Mouse (Mus musculus) liver (tissue): Measurements from ENCODE around the gene Lrrfip2.

Source experiments
- DNase-seq: peaks from one replicate; pipeline ENCODE4 v3.0.0-alpha.2; 2020; ENCODE audit warnings: mixed read lengths

Lrrfip2 gene

DNA sequence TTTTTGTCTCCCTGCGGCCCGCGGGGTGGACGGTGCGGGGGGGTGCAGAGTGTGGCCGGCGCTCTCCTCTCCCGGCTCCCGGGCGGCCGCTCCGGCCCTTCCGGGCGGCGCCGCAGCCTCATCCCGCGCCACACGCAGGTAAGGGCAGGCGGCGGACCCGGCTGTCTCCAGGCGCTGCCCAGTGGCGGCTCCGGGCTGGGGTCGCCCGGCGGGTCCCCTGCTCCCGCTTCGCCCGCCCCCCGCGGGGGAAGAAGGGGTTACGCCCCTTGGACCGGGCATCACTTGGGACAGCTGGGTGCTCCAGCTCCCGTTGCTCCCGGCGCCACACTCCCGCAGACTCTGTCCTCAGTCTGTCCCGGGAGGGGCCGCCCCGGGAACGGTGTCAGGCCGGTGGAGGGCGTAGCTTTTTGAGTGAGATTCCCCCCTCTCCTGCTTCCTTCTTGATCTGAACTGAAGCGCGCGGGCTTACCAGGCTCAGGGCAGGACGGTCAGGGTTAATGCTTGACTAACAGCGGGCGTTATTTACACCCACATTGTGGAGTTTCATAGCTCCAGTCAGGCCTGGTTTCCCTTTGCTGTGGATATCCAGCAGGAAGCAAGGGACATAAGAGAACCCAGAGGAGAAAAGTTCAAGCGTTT, 979 bp downstream of the Lrrfip2 start:
- peak; percentile 61 for DNase-seq

DNA sequence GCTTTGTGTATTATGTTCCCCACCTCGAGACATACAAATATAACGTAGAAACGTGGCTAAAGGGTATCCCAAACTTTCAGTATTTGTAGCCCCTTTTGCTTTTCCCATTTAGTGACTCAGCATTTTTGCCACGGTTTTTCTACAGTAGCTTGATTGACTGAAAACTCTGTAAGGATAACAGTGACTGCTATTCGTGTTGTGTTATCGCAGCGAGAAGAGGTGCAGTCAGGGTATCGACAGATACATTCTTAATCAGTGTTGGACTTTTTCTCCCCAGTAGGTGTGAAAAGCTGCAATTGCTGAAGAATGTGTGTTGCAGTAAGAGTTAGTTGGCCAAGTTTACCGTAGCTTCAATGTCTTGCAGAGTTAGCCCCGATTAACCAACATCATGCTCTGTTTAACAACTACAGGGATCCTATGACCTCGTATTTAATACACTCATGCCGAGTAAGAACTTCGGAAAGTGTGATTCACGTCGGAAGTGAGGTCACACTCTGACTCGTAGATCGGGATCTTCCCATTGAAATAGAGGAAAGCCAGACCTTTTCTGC, 1.6 kb downstream of the Lrrfip2 start:
- peak; percentile 37 for DNase-seq

DNA sequence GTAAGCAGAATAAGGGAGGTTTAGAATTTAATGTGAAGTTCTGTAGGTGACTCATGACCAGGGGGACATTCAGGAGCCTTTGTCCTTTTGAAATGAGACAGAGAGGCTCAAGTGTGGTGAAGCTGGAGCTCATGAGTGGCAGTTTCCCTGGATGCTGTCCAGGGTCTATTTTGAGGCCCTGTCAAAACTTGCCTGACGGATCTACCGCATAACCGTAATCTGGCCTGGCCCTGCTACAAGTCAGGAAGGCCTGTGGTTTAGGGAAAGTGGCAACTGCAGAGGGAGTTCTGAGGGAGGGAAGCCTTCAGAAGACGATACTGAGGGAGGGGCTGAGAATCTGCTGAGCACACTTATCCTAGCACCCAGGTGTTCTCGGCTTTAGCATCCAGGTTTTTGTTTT, 5.1 kb downstream of the Lrrfip2 start:
- DNase-seq = peak; percentile 22

DNA sequence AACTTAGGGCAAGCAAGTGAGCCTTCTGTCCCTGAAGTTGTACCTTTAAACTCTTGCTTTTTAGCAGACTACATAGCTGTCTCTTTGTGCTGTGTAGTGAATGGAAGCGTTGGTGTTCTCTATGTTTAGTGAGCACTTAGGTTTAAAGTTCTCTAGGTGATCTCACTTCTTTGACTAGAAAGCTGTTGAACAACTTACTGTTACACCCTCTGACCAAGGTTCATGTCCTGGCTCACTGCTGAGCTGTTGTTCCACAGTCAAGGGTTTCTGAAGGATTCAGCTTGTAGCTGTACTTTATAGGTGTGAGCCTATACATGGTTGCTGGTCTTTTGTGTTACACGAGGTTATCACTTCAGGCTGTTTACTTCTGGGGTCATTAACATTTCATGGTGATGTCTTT, 5.9 kb downstream of the Lrrfip2 start:
- DNase-seq = no peak

DNA sequence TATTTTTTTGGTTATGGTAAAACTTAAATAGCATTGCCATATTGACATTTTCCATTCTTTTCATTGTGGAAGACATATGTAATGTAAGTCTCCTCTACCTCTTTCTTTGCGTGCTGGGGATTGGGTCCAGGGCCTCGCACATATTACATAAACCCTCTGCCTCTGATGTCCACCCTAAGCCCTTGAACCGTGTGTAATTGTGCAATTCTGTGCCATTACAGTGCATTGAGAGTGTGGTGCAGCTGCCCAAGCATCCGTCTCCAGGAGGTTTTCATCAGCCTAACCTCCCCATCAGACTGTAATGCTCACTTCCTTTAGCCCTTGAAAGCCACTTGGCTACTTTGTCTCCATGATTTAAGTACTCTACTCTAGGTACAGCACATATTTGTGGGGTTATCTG, 7.0 kb downstream of the Lrrfip2 start:
- no peak for DNase-seq

DNA sequence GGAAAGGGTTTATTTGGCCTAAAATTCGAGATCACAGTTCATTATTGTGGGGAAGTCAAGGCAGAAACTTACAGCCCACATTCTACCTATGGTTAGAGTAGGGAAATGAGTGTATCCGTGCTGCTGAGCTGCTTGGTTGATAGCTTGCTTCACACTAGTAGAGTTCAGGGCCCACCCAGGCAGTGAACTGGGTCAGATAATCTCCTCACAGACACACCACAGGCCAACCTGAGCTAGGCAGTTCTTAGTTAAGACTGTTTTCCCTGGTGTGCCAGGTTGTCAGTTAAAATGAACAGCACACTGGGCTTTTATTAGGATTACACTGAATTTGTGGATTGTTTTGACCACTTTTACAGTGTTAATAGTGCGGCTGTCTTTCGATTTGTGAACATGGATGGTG, 9.3 kb downstream of the Lrrfip2 start:
- peak; percentile 66 for DNase-seq

DNA sequence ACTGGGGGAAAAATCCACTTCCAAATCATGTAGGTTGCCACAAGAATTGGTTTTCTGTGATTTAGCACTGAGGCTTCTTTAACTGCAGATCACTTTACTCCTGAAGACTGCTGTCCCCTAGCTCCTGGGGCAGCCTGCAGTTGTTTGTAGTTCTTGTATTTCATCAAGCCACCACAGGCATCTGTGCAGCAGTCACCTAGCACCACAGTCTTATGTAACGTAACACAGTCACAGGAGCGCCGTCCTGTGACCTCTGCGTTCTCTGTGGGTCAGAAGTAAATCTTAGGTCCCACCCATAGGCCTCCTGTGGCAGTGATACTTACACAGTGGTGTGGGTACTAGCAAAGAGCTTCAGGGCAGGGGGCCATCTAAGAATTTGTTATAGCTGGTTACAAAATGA, 10.4 kb downstream of the Lrrfip2 start:
- DNase-seq = no peak

DNA sequence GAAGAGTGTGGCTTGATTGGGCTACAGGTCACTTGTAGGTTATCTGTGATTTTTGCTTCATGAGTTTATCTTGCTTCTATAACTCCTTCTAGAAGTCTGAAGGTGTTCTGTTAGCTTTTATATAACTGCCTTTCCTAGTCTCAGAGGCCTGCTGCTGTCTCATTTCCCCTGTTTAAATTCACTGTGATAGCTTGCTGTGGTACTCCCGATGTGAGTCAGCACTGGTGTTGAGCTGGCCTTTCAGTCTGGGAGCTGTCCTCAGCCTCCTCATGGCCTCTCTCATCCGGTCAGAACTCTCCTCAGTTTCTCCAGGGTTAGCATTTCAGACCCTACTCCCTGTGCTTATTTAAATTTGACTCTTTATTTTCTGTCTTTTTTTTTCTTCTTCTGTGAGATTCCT, 12.7 kb downstream of the Lrrfip2 start:
- DNase-seq = no peak

DNA sequence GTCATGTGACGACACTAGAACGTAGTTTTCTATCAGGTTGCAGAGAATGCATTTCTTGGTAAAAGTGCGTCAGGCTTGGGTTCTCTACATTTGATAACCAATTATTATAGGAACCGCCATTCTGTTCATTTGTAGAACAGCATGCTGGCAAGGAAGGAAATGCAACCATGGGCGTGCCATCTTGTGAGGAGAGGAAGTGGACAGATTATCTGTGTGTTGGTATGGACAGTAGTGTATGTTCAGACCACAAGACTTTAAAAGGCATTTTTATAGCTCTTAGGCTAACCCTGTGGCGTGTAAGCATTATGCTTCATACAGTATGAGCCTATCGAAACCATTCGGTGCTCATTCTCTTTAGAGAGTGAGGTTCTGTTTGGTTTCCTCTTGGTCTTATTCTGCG, 20.8 kb downstream of the Lrrfip2 start:
- DNase-seq = no peak

DNA sequence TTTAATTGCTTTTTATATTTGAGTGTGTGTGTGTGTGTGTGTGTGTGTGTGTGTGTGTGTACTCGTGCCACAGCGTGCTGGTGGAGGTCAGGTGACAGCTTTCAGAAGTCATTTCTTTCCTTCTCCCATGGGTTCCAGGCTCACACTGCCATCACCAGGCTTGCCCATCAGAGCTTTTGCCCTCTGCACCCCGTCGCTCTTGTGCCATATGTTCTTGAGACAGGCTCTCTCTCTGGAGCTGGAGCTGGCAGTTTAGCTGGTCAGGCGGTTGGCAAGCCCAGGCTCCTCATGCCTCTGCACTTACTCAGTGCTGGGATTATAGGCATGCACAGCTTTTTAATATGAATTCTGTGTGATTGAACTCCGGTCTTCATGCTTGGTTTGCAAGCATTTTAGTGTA, 25.3 kb downstream of the Lrrfip2 start:
- DNase-seq = no peak

DNA sequence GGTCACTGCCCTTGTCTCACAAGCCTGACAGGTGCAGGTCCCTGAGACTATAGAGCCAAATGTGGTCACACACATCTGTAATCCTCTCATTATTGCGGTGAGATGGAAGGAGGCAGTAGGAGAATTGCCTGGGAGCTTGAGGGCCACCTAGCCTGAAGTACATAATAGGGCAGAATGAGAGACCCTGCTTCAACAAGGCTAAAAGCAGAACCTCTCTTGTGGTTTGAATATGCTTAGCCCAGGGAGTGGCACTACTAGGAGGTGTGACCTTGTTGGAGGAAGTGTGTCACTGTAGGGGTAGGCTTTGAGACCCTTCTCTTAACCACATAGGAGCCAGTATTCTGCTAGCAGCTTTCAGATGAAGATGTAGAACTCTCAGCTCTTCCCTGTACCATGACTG, 26.0 kb downstream of the Lrrfip2 start:
- DNase-seq = no peak

DNA sequence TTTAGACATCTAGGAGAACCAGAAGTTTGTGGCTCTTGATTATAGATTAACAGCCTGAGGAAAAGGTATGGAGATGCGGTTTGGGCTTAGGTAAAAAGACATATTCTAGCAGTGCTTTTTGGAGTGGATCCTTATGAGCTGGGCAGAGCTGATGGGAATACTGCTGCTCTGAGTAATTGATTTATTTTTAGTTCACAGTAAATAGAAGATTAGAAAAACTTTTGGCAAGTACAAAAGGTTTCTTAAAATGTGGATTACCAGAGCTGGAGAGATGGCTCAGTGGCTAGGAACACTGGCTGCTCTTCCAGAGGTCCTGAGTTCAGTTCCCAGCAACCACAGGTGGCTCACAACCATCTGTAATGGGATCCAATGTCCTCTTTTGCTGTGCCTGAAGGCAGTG, 27.3 kb downstream of the Lrrfip2 start:
- DNase-seq = no peak

DNA sequence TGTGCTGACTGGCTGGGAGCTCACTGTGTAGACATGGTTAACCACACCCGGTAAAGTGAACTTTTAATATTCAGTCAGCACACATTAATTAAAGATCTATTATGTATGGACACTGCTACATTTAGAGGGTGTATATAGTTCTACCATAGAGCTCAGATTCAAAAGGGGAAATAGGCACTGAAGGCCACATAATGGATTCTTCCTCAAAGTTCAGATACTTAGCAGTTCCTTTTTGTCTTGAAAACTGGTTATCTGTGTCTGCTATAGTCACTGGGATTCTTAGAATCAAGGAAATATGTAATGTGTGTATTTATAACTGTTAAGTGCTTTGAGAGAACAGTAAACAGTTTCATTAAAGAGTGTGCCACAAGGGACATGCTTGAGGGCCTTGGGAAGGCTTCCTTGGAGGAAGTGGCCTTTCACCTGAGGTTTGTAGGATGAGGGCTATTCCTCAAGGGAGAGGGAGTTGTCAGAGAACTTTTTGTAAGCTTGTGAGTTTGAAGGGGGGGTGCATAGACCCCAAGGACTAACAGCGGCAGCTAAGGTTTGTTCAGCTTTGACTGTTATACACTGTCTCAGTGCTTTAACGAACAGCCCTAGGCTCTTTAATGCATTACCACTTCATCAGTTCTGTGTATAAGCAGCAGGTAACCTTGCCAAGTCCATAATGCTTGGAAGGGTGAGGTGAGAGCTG, 28.3 kb downstream of the Lrrfip2 start:
- DNase-seq = no peak

DNA sequence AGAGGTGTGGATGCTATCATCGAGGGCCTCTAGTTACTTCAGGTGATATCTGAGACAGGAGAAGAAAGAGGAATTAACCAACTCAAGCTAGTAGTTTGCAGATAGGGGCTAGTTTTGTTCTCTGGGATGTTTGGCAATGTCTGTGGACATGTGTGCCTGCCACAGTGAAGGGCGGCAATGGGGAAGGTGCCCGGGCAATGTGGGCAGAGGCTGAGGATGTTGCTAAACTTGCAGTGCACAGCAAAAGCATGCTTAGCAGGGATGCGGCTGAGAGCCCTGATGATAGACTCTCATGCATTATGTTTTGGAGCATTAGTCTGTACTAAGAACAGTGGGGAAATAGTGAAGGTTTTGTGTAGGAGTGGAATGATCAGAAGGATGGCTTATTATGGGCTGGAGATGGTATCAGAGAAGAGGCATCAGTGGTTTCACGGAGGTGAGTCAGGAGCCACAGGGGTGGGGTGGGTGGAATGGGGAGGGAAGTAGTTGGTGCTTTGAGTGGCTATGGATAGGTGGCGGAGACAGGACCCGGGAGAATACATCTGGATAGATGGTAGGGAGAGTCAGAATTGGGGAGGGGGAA, 28.9 kb downstream of the Lrrfip2 start:
- DNase-seq = no peak

DNA sequence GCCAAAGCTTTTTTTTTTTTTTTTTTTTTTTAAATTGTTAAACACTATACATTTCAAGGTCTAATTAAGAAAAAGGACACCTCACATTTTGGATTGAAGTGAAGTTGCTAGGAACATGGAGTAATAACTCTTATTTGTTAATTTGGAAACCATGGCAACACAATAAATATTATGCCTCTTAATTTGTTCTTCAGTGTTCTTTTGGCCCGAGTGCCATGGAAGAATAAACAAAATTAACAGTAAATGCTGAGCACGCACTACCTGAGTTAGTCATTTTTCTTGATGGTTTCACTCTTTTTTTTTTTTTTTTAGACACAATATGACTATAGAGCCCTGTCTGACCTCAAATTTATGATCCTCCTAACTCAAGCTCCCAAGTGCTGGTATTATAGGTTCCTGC, 30.6 kb downstream of the Lrrfip2 start:
- DNase-seq = no peak

DNA sequence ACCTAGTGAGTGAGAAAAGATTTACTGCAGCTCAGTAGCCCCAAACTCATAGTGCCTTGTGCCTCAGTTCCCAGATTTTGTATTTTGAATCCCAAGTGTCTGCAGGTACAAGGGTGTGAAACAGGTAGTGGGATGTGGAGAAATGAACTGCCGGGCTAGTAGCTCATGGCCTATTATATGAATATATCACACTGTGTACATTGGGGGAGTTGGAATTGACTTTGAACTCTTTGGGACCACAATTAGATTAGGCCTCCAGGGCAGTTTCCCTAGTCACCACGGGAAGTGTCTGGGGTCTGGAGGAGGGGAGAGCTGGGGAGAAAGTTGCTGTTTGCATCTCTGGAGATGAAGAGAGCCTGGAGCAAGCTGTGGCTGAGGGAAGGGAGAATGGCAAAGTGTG, 31.0 kb downstream of the Lrrfip2 start:
- no peak for DNase-seq

DNA sequence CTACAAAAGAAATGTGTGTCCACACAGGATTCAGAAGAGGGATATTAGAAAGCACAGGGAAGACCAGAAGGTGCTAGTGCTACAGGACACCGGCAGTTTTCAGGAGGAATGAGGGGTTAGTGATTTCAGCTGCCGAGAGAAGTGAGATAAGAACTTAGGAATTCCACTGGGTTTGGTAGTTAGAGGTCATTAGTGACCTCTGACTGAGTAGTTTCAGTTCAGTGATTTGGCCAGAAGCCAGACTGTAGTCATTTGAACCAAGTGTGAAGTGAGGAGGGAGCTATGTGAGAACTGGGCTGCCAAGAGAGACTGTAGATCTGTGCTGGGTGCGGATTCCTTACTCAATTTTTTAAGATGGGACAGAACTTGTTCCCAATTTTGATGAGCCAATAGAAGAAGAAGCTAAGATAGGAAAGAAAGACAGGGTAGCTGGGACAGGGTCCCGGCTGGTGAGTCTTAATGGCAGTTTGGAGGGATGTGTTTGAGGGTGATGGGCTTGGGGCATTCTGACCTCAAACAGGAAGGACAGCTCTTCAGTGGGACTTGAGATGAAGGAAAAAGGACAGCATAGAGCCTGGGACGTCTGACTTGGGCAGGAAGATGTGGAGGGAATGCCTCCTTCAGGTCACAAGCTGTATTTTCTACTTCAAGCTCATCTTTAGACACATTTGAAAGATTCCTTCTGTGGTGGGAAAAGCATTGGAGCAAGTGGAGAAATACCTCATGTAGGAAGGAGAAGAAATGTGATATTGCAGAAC, 32.0 kb downstream of the Lrrfip2 start:
- no peak for DNase-seq

DNA sequence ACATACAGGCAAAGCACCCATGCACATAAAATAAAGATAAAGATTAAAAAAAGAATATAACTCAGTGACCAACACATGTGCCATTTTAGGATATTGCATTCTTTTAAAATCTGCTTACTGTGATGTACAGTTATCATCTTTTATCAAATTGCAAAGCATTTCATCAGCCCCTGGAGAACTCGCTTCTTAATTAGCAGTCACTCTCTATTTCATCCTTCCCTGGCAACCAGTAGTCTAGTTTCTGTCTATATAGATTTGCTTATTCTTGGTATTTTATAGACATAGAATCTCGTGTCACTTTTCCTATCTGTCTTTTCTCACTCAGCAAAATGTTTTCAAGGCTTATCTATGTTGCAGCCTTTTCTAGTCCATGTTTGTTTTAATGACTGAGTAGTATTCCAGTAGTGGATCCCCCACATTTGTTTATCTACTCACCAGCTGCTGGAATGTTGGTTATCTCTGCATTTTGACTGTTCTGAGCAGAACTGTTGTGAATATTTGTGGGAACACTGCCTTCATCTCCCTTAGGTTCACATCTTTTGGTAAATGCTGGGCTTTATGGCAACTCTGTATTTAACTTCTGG, 35.0 kb downstream of the Lrrfip2 start:
- no peak for DNase-seq

DNA sequence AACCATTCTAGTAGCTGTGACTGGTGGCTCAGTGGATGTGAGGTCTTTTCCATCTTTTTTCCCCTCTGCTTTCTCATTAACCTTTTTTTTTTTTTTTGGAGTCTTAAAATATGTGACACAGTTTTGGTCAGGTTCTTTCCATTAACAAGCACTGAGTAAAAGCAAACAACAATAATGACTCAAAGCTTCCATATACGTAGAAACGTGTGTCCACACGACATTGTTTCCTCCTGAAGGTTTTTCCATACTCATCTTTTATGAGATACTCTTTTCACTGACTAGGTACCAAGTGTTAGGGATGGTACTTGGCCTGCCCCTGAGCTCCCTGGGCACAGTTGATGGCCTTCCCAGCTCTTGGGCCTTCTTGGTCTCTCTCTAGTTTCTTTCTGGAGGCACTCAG, 35.6 kb downstream of the Lrrfip2 start:
- DNase-seq = no peak

DNA sequence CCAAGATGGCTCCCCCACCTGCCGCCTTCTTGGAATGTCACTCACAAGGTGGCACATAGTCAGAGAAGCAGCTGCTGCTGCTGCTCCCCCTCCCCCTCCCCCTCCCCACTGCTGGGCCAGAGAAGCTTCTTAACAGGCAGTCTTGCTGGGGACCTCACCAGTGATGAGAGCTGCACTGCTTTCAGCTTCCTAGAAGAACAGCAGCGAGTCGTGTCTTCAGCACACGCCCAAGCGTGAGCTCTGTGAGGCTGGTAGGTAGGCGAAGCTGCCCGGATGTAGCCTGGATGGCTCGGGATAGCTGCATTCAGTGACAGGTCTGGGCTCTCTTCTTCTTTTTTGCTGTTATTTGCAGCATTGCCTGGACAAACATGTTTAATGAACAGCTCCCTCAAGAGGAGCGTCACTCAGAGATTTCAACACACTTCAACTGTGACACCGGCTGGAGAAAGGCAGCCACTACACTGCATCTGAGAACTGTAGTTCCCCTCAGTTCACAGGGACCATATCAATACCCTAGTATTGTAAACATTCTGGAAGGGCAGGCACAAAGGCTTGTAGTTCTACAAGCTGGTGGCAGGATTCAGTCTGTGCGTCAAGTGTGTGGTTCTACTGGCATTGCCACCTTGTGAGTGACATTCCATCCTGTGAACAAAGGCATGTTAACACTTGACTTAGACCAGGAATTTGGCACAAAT, 38.5 kb downstream of the Lrrfip2 start:
- no peak for DNase-seq

DNA sequence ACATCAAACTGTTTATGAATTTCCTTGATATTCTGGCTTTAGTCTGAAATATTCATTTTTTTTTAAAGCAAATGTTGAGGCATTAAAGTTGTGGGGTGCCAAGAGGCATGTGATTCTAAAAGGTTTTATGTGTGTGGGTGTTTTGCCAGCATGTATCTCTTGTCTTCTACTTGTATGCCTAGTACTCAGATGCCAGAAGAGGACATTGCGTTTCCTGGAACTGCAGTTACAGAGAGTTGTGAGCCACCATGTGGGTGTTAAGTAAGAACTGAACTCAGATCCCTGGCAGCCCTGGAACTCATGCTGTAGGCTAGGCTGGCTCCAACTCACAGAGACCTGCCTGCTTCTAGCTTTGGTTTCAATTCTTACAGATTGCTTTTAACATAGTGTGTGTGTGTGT, 42.2 kb downstream of the Lrrfip2 start:
- DNase-seq = no peak

DNA sequence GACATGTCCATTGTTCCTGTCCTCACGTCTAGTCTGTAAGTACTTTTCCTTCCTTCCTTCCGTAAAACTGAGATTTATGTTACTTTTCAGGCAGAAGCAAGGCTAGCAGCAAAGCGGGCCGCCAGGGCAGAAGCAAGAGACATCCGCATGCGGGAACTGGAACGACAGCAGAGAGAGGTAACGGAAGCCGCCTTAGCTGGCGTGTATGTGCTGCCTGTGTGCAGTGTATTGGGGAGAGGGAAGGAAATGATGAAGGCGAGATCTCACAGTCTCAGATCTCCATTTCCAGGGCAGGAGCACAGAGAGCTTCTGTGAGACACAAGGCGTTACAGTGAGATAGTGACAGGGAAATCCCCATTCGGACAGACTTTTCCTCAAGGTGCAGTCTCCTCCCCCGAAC, 43.8 kb downstream of the Lrrfip2 start:
- DNase-seq = no peak

DNA sequence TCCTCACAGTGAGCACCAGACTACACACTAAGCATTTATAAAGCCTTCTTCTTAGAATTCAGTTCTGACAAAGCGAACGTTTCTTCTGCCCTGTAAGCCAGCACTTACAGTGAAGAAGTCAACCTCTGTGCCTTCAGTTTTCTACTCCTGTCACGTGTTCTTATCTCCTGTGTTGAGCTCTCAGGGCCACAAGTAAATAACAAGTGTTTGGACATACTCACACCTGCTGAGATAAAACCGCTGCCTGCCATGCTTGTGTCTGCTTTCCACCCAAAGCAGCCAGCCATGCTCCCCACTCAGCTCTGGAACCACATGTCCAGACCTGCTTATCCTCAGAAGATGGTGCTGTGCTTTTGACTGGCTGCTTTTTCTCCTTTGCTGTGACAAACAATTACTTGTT, 49.2 kb downstream of the Lrrfip2 start:
- no peak for DNase-seq
